Mouse (Mus musculus): ENCODE measurements at regions not wholly inside any gene's neighbourhood (a gene's known extent, or its start where the extent isn't known, plus 50 kb on each side); places are given as distances from the start of the nearest gene placed in this dataset.

GRCm38 (mm10) chr13:107447813-107448212 is 425.9 kb upstream of the Kif2a start:
- no peak for ATAC-seq (ENCODE audit: insufficient read depth, low FRiP score)
- H3K36me3 ChIP-seq (ENCODE audit: control insufficient read depth, insufficient read depth, low read length): no peaks in the 10 kb centered on the region
- H3K9ac ChIP-seq (ENCODE audit: low read length): no peak overlapping the region
- H3K27ac ChIP-seq (ENCODE audit: low read length): no peak overlapping the region
- 57% methylated on average over 2 of the region's 2 CpGs for WGBS
- H3K4me3 ChIP-seq (replicated peaks; ENCODE audit: low read length): no peak overlapping the region
- no peaks in the 10 kb centered on the region for H3K4me1 ChIP-seq (ENCODE audit: control insufficient read depth, insufficient read depth, low read length)
- H3K4me2 ChIP-seq (ENCODE audit: low read depth, low read length): no peak overlapping the region
- peaks cover 4% of the 10 kb centered on the region; the same call in 1 of the 2 replicates for H3K9me3 ChIP-seq (replicated peaks; ENCODE audit: control insufficient read depth, low read length)
- H3K27me3 ChIP-seq (ENCODE audit: control insufficient read depth, insufficient read depth, low read length): no peaks in the 10 kb centered on the region

- no peaks in the 10 kb centered on the region for H3K27me3 ChIP-seq (ENCODE audit: control insufficient read depth, insufficient read depth, low read length)
- no peak overlapping the region for H3K4me2 ChIP-seq (ENCODE audit: low read depth, low read length)
- no peak overlapping the region for H3K4me3 ChIP-seq (replicated peaks; ENCODE audit: low read length)
- no peak for ATAC-seq (ENCODE audit: insufficient read depth, low FRiP score)
- no peaks in the 10 kb centered on the region for H3K9me3 ChIP-seq (replicated peaks; ENCODE audit: control insufficient read depth, low read length)
- 62% methylated on average over 3 of the region's 3 CpGs for WGBS
- no peaks in the 10 kb centered on the region for H3K36me3 ChIP-seq (ENCODE audit: control insufficient read depth, insufficient read depth, low read length)
- no peak overlapping the region for H3K27ac ChIP-seq (ENCODE audit: low read length)
- H3K9ac ChIP-seq (ENCODE audit: low read length): no peak overlapping the region
- H3K4me1 ChIP-seq (ENCODE audit: control insufficient read depth, insufficient read depth, low read length): no peaks in the 10 kb centered on the region
Observed at GRCm38 (mm10) chr13:107419363-107420155, 397.6 kb upstream of the Kif2a start.

- Histone ChIP-seq H3K4me2 (ENCODE audit: low read depth, low read length) (no peak overlapping the region), H3K9ac (ENCODE audit: low read length) (no peak overlapping the region), H3K4me3 (replicated peaks; ENCODE audit: low read length) (no peak overlapping the region), H3K4me1 (ENCODE audit: control insufficient read depth, insufficient read depth, low read length) (no peaks in the 10 kb centered on the region), H3K27ac (ENCODE audit: low read length) (no peak overlapping the region), H3K36me3 (ENCODE audit: control insufficient read depth, insufficient read depth, low read length) (no peaks in the 10 kb centered on the region), H3K27me3 (ENCODE audit: control insufficient read depth, insufficient read depth, low read length) (no peaks in the 10 kb centered on the region), H3K9me3 (replicated peaks; ENCODE audit: control insufficient read depth, low read length) (no peaks in the 10 kb centered on the region)
- no peak for ATAC-seq (ENCODE audit: insufficient read depth, low FRiP score)
Observed at GRCm38 (mm10) chr13:107410267-107410666, 388.3 kb upstream of the Kif2a start.

- Histone ChIP-seq H3K9me3 (replicated peaks; ENCODE audit: control insufficient read depth, low read length) (no peaks in the 10 kb centered on the region), H3K27ac (ENCODE audit: low read length) (no peak overlapping the region), H3K4me1 (ENCODE audit: control insufficient read depth, insufficient read depth, low read length) (no peaks in the 10 kb centered on the region), H3K36me3 (ENCODE audit: control insufficient read depth, insufficient read depth, low read length) (no peaks in the 10 kb centered on the region), H3K4me2 (ENCODE audit: low read depth, low read length) (no peak overlapping the region), H3K27me3 (ENCODE audit: control insufficient read depth, insufficient read depth, low read length) (no peaks in the 10 kb centered on the region), H3K9ac (ENCODE audit: low read length) (no peak overlapping the region), H3K4me3 (replicated peaks; ENCODE audit: low read length) (no peak overlapping the region)
- no peak for ATAC-seq (ENCODE audit: insufficient read depth, low FRiP score)
- 71% methylated on average over 5 of the region's 5 CpGs for WGBS
Observed at GRCm38 (mm10) chr13:107407674-107408026, 385.7 kb upstream of the Kif2a start.

- Histone ChIP-seq H3K27me3 (ENCODE audit: control insufficient read depth, insufficient read depth, low read length) (no peaks in the 10 kb centered on the region), H3K4me1 (ENCODE audit: control insufficient read depth, insufficient read depth, low read length) (no peaks in the 10 kb centered on the region), H3K36me3 (ENCODE audit: control insufficient read depth, insufficient read depth, low read length) (no peaks in the 10 kb centered on the region), H3K27ac (ENCODE audit: low read length) (no peak overlapping the region), H3K9ac (ENCODE audit: low read length) (no peak overlapping the region), H3K4me3 (replicated peaks; ENCODE audit: low read length) (no peak overlapping the region), H3K9me3 (replicated peaks; ENCODE audit: control insufficient read depth, low read length) (no peaks in the 10 kb centered on the region), H3K4me2 (ENCODE audit: low read depth, low read length) (no peak overlapping the region)
- no peak for ATAC-seq (ENCODE audit: insufficient read depth, low FRiP score)
- WGBS: 76% methylated on average over 5 of the region's 5 CpGs
Observed at GRCm38 (mm10) chr13:107406977-107407673, 385.2 kb upstream of the Kif2a start.

GRCm38 (mm10) chr13:107398621-107399363 is 376.9 kb upstream of the Kif2a start:
- 72% methylated on average over 8 of the region's 8 CpGs for WGBS

GRCm38 (mm10) chr13:107396036-107396435 is 374.1 kb upstream of the Kif2a start:
- no peak for ATAC-seq (ENCODE audit: insufficient read depth, low FRiP score)
- H3K4me3 ChIP-seq (replicated peaks; ENCODE audit: low read length): no peak overlapping the region
- WGBS: 84% methylated on average over 2 of the region's 2 CpGs
- H3K4me1 ChIP-seq (ENCODE audit: control insufficient read depth, insufficient read depth, low read length): no peaks in the 10 kb centered on the region
- H3K27ac ChIP-seq (ENCODE audit: low read length): no peak overlapping the region
- no peaks in the 10 kb centered on the region for H3K9me3 ChIP-seq (replicated peaks; ENCODE audit: control insufficient read depth, low read length)
- no peak overlapping the region for H3K4me2 ChIP-seq (ENCODE audit: low read depth, low read length)
- no peak overlapping the region for H3K9ac ChIP-seq (ENCODE audit: low read length)
- no peaks in the 10 kb centered on the region for H3K36me3 ChIP-seq (ENCODE audit: control insufficient read depth, insufficient read depth, low read length)
- no peaks in the 10 kb centered on the region for H3K27me3 ChIP-seq (ENCODE audit: control insufficient read depth, insufficient read depth, low read length)

More at GRCm38 (mm10) chr13:107398621-107399363, 376.9 kb upstream of the Kif2a start:
- no peak for ATAC-seq (ENCODE audit: insufficient read depth, low FRiP score)
- H3K9me3 ChIP-seq (replicated peaks; ENCODE audit: control insufficient read depth, low read length): no peaks in the 10 kb centered on the region
- no peak overlapping the region for H3K4me2 ChIP-seq (ENCODE audit: low read depth, low read length)
- no peak overlapping the region for H3K4me3 ChIP-seq (replicated peaks; ENCODE audit: low read length)
- no peaks in the 10 kb centered on the region for H3K36me3 ChIP-seq (ENCODE audit: control insufficient read depth, insufficient read depth, low read length)
- no peak overlapping the region for H3K27ac ChIP-seq (ENCODE audit: low read length)
- no peak overlapping the region for H3K9ac ChIP-seq (ENCODE audit: low read length)
- H3K27me3 ChIP-seq (ENCODE audit: control insufficient read depth, insufficient read depth, low read length): no peaks in the 10 kb centered on the region
- no peaks in the 10 kb centered on the region for H3K4me1 ChIP-seq (ENCODE audit: control insufficient read depth, insufficient read depth, low read length)

GRCm38 (mm10) chr13:107394451-107394850 is 372.5 kb upstream of the Kif2a start:
- Histone ChIP-seq H3K27ac (ENCODE audit: low read length) (no peak overlapping the region), H3K4me3 (replicated peaks; ENCODE audit: low read length) (no peak overlapping the region), H3K4me1 (ENCODE audit: control insufficient read depth, insufficient read depth, low read length) (no peaks in the 10 kb centered on the region), H3K36me3 (ENCODE audit: control insufficient read depth, insufficient read depth, low read length) (no peaks in the 10 kb centered on the region), H3K4me2 (ENCODE audit: low read depth, low read length) (no peak overlapping the region), H3K9me3 (replicated peaks; ENCODE audit: control insufficient read depth, low read length) (no peaks in the 10 kb centered on the region), H3K27me3 (ENCODE audit: control insufficient read depth, insufficient read depth, low read length) (no peaks in the 10 kb centered on the region), H3K9ac (ENCODE audit: low read length) (no peak overlapping the region)
- ATAC-seq (ENCODE audit: insufficient read depth, low FRiP score): no peak
- WGBS: 72% methylated on average over 1 of the region's 1 CpGs

GRCm38 (mm10) chr13:107389535-107390150 is 367.7 kb upstream of the Kif2a start:
- no peaks in the 10 kb centered on the region for H3K9me3 ChIP-seq (replicated peaks; ENCODE audit: control insufficient read depth, low read length)
- no peaks in the 10 kb centered on the region for H3K27me3 ChIP-seq (ENCODE audit: control insufficient read depth, insufficient read depth, low read length)
- H3K27ac ChIP-seq (ENCODE audit: low read length): no peak overlapping the region
- no peak overlapping the region for H3K4me3 ChIP-seq (replicated peaks; ENCODE audit: low read length)
- H3K36me3 ChIP-seq (ENCODE audit: control insufficient read depth, insufficient read depth, low read length): no peaks in the 10 kb centered on the region
- no peak overlapping the region for H3K9ac ChIP-seq (ENCODE audit: low read length)
- no peaks in the 10 kb centered on the region for H3K4me1 ChIP-seq (ENCODE audit: control insufficient read depth, insufficient read depth, low read length)
- WGBS: 48% methylated on average over 4 of the region's 4 CpGs
- ATAC-seq (ENCODE audit: insufficient read depth, low FRiP score): no peak
- no peak overlapping the region for H3K4me2 ChIP-seq (ENCODE audit: low read depth, low read length)
